Mouse (Mus musculus): ENCODE measurements at regions not wholly inside any gene's neighbourhood (a gene's known extent, or its start where the extent isn't known, plus 50 kb on each side); places are given as distances from the start of the nearest gene placed in this dataset.

DNA sequence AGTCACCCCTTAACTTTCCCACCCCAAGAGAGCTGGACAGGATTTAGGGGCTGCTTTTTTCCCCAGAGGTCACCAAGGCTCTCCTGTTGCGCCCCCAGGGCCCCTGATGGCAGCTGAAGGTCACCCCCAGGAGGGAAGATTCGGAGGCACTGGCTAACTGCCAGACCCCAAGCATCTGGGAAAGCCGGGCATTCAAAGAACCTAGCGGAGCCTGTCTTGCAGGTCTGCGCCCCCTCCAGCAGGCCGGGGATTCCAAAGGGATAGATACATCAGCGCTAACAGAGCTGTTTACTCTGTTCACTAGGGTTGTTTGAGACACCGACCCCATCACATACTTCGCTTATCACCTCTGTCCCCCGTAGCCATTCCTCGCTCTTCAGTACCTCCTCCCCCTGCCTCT, 154.6 kb upstream of the Usp9x start:
- ATAC-seq (replicated peaks in 1 of 2; ENCODE audit: insufficient read depth in 1 of 2, low FRiP score in 2 of 2, low TSS enrichment in 1 of 2, low read depth in 1 of 2, poor library complexity in 2 of 2, severe bottlenecking in 2 of 2) = no peak

DNA sequence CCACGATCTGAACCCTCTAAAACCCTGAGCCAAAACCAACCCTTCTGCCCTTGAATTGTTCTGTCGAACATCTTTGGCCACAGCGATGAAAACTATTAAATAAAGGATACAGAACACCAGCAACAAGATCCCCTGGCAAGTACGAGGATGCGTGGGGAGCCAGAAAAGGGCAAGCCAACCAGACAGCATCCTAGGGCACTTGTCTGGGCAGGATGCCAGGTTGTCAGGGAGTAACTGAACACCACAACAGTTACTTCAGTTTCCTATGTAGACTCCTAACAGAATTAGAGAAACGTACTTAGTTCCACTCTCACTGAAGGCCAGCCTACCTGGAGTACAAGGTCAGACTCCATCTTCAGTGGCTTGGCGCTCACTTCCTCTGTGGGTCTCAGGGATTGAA, 138.4 kb upstream of the Med14 start:
- no peak for ATAC-seq (replicated peaks in 1 of 2; ENCODE audit: insufficient read depth in 1 of 2, low FRiP score in 2 of 2, low TSS enrichment in 1 of 2, low read depth in 1 of 2, poor library complexity in 2 of 2, severe bottlenecking in 2 of 2)

DNA sequence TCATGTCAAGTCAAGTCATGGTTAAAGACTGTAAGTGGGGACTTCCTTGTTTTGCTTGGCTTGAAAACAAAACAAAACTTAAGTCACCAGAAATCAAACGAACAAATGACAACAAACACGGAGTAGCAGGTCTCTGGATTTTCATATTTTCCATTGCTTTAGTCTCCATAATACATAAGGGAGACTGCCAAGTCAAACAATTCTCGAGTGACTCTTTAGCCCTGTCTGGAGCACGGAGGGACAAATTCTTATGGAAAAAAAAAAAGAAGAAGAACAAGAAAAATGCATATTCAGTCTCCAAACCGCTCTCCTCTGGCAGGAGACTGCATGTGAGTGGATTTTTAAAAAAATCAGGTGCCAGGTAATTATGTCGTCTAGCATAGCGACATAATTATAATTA, 129.6 kb upstream of the Med14 start:
- ATAC-seq (replicated peaks in 1 of 2; ENCODE audit: insufficient read depth in 1 of 2, low FRiP score in 2 of 2, low TSS enrichment in 1 of 2, low read depth in 1 of 2, poor library complexity in 2 of 2, severe bottlenecking in 2 of 2) = no peak

DNA sequence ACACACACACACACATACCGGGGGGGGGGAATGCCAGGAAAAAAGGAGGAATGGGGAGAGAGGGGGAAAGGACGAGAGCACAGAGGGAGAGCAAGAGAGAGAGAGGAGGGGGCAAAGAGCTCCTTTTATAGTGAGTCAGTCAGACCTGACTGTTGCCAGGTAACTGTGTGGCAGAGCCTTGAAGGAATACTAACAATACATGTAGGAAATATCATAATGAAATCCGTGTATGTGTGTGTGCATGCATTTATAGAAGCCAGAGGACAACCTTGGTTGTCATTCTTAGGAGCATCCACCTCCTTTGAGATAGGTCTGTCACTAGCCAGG, 127.6 kb upstream of the Med14 start:
- no peak for ATAC-seq (replicated peaks in 1 of 2; ENCODE audit: insufficient read depth in 1 of 2, low FRiP score in 2 of 2, low TSS enrichment in 1 of 2, low read depth in 1 of 2, poor library complexity in 2 of 2, severe bottlenecking in 2 of 2)

DNA sequence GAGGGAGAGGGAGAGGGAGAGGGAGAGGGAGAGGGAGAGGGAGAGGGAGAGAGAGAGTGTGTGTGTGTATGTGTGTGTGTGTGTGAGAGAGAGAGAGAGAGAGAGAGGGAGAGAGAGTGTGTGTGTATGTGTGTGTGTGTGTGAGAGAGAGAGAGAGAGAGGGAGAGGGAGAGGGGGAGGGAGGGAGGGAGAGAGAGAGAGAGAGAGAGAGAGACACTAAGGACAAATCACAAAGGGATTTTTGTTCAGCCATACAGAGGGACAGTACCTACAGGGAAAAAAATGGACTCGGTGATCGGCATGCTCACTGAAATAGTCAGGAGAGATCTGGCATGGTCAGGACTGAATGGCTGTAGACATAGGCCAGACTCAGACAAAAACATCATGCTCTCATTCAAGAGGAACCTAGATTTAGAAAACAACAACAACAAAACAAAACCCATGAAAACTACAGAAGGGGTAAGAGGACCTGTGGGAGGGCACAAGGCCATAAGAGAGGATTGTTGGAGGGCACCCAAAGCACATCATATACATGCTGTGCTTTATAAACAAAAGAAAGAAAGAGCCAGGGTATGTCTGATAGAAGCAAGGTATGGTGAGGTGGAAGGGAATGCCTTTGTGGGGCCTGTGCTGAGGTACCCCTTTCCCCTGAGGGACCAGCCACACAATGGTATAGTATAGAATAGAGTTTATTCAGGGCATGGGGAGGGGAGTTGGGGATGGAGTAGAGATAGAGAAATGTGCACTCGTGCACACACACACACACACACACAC, 127.0 kb upstream of the Med14 start:
- ATAC-seq (replicated peaks in 1 of 2; ENCODE audit: insufficient read depth in 1 of 2, low FRiP score in 2 of 2, low TSS enrichment in 1 of 2, low read depth in 1 of 2, poor library complexity in 2 of 2, severe bottlenecking in 2 of 2) = no peak

DNA sequence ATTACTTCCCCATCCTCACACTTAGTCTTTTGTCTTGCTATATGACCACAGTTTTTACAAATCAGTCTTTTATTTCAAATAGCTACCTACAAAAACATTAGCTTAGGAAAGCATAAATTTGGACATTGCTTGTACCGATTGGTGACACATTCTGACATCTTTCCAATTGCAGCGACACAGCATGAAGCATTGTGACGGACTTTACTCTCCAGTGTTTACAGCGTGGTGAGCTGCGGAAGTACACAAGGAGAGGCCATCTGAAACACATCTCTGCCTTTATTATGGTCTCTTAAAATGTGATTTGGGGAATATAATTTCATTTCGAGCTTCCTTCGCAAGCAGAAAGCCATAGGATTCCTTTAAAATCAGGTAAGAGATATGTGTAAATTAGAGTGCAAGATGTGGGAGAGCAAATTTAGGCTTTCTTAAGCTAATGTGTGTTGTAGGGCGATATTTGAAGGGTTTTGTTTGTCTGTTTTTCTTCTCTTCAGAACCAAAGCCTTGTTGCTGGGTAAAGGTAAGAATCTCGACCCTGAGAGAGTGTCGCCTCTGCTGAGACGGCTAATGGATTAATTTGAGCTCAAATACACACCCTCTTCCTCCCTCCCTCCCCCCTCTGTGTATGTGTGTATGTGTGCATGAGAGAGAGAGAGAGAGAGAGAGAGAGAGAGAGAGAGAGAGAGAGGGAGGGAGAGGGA, 126.3 kb upstream of the Med14 start:
- no peak for ATAC-seq (replicated peaks in 1 of 2; ENCODE audit: insufficient read depth in 1 of 2, low FRiP score in 2 of 2, low TSS enrichment in 1 of 2, low read depth in 1 of 2, poor library complexity in 2 of 2, severe bottlenecking in 2 of 2)

DNA sequence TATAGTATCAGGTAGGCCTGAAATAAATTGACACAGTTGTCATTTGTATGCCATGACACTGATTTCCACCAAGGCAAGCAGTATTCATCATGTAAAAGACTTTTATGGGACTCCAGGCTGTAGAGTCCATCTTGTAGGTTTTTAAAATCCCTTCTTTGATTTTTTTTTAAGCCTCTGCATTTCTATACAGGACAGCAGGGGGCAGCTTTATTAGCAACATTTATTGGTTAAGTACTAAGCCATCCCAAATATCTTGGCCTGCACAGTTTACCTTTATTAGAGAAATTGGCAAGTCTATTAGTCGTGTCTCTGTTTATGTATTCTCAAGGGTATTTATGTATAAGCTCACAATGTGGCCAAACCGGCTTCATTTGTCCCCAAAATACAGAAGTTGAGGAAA, 125.6 kb upstream of the Med14 start:
- ATAC-seq (replicated peaks in 1 of 2; ENCODE audit: insufficient read depth in 1 of 2, low FRiP score in 2 of 2, low TSS enrichment in 1 of 2, low read depth in 1 of 2, poor library complexity in 2 of 2, severe bottlenecking in 2 of 2) = no peak

DNA sequence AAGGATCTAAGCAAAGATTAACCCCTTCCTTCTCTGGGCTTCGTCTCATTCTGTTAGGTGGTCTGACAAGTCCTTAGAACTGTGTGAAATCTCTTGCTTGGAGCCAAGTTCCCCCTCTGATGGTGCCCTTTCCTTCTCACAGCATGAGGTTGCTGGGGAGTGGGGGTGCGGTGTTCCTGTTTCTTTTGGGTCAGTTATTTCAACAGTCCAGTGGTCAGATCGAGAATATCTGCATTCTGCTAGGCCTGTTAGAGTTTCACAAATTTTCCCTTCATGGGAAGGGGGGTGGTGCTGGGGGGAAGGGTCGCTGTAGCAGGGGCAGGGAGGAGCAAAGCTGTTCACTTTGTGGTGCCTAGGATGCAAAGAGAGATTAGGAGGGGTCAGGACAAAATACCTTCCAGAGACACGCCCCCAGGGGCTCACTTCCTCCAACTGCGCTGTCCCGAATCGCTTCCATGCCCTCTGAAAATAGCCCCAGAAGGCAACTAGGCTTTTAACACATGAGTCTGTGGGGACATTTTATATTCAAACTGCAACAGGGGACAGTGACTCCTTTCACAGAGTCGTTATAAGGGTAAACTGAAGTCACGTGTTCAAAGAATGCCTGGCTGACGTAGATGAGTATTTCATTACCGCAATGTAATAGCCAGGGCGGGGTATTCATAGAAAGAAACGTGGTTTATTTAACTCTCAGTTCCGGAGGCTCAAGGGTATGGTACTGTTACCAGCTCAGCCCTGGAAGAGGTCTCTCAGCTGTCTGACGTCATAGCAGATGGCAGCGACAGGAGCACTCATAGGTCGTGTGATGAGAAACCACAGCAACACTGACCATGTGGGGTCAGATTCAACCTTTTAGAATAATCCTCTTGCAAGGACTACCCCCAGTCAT, 124.5 kb upstream of the Med14 start:
- ATAC-seq (replicated peaks in 1 of 2; ENCODE audit: insufficient read depth in 1 of 2, low FRiP score in 2 of 2, low TSS enrichment in 1 of 2, low read depth in 1 of 2, poor library complexity in 2 of 2, severe bottlenecking in 2 of 2) = peak; percentile 12 to 29; a peak in 1 of 4 replicates

DNA sequence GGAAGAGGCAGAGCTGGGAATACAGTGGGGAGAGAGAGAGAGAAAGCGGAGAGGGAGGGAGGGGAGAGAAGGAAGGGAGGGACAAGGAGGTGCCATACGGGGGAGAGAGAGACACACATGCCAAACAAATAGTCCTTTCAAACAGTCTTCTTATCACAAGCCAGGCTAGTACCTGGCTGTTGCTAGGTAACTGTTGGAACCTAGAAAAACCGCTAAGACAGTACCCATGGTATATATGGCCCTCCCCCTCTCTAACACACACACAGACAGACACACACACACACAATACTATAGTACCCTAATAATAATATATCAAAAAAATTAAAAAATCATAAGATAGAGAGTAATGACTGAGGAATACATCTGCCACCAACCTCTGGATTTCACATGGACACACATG, 117.4 kb upstream of the Med14 start:
- ATAC-seq (replicated peaks in 1 of 2; ENCODE audit: insufficient read depth in 1 of 2, low FRiP score in 2 of 2, low TSS enrichment in 1 of 2, low read depth in 1 of 2, poor library complexity in 2 of 2, severe bottlenecking in 2 of 2) = no peak

DNA sequence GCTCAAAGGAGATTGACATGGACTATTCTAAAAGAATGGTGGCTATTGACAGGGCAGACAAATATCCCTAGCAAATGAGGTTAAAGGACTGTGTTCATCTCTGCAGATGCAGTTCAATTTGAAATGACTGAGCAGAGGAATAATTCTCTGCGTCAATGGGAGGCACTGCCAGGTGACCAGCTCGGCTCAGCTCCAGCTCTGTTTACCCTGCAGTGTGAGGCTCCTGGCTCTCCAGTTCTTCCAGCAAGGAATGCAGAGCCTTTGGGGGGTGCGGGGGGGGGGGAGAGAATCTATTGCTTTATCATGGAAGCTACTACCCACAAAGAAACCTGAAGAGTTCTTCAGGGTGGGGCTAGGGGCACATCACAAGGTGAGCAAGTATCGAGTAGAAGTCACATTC, 115.6 kb upstream of the Med14 start:
- ATAC-seq (replicated peaks in 1 of 2; ENCODE audit: insufficient read depth in 1 of 2, low FRiP score in 2 of 2, low TSS enrichment in 1 of 2, low read depth in 1 of 2, poor library complexity in 2 of 2, severe bottlenecking in 2 of 2) = no peak

DNA sequence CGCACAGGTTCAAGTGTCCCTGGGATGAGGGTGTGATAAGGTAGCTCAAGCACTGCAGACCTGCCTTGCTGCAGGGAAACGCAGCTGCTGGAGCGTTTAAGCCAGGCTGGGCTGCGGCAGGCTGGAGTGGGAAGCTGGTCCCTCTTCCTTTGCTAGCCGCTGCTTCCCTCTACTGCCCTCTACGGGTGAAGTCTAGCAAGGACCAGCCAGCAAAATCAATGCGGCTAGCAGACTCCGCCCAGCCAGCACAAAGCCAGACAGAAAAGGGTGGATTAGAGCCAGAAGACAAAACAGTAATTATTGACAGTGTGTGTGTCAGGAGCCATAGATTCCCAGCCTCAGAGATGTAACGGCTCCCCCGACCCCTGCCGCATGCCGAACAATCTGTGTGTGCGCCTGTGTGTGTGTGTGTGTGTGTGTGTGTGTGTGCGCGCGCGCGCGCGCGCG, 111.8 kb upstream of the Med14 start:
- ATAC-seq (replicated peaks in 1 of 2; ENCODE audit: insufficient read depth in 1 of 2, low FRiP score in 2 of 2, low TSS enrichment in 1 of 2, low read depth in 1 of 2, poor library complexity in 2 of 2, severe bottlenecking in 2 of 2) = peak; percentile 92 to 95

DNA sequence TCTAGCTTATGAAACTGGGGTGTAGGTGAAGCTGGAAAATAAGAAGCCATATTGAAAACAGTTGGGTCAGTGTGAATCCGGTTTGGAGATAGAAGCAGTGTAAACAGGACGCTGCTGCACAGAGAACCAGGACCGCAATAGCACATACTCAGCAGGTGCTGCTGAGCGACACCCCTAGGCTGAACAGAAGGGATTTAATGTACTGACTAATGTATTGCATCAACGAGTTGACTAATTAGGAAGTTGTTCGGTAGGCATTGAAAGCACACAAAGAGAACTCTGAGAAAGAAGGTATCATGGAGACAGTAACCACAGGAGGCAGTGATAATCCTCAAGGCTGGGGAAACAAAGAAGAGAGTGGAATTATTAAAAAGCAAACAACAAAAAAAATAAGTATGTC, 111.4 kb upstream of the Med14 start:
- 0 out of 4 replicates have a peak, but pooled peaks of 1 of the 2 experiments have one; percentile 21 for ATAC-seq (replicated peaks in 1 of 2; ENCODE audit: insufficient read depth in 1 of 2, low FRiP score in 2 of 2, low TSS enrichment in 1 of 2, low read depth in 1 of 2, poor library complexity in 2 of 2, severe bottlenecking in 2 of 2)

DNA sequence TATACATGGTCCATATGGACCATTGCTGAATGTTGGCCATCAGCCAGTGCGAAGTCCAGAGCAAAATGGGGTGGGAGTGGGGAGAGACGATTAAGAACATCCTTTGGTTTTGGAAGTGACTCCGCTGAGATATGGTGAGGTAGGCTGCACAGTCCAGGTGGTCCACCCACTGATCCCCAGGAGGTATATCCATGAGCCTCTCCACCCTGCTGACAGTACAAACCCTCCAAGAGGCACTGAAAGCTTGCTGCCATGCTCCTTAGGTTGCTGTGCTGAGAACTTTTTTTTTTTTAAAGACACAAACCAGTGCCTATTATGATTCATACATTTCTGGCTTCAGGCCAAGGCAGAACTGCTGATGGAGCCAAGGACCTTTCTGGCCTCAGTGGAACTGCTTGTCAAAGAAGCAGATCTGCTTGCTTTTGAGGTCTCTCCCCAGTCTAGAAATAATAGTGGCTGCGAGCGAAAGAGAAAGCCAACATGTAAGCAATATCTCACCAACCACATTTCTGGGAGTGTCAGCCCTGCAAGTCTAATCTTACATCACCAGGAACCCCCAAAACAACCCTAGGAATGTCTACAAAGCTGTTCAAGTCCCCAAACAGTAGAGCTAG, 105.1 kb upstream of the Med14 start:
- ATAC-seq (replicated peaks in 1 of 2; ENCODE audit: insufficient read depth in 1 of 2, low FRiP score in 2 of 2, low TSS enrichment in 1 of 2, low read depth in 1 of 2, poor library complexity in 2 of 2, severe bottlenecking in 2 of 2) = no peak

DNA sequence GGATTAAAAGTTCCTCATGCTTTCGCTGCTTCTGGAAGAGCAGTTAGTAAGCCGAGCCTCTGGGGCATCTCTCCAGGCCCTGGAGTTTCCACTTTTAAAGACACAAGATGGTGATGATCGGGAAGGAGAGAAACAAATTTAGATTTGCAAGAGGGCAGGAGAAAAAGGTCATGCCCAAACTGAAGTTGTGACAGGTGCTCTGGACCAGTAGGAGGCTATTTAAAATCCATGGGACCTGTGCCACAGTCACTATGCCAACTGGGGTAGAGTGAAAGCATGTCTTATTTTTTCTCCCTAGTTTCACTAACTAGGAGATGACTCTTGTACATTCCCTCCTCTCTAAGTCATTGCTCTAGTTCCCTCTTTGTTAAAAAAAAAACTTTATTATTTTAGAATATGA, 104.3 kb upstream of the Med14 start:
- no peak for ATAC-seq (replicated peaks in 1 of 2; ENCODE audit: insufficient read depth in 1 of 2, low FRiP score in 2 of 2, low TSS enrichment in 1 of 2, low read depth in 1 of 2, poor library complexity in 2 of 2, severe bottlenecking in 2 of 2)

DNA sequence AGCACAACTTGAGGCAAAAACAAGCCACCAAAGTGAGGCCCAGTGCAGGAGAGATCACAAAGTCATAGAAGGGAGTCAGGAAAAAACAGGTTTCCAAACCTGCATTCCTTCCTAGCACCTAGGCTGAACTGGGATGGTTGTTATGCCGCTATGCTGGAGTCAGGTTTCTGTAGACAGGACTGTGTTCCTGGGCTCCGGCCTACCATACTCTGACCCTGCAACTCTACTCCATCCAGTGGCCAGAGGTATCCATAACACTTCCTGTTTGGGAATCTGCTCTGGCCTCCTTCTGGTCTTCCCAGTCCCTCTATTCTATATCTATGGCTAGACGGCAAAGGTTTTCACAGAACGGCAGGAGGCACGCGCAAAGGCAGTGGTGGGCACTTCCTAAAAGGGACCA, 98.3 kb upstream of the Med14 start:
- no peak for ATAC-seq (replicated peaks in 1 of 2; ENCODE audit: insufficient read depth in 1 of 2, low FRiP score in 2 of 2, low TSS enrichment in 1 of 2, low read depth in 1 of 2, poor library complexity in 2 of 2, severe bottlenecking in 2 of 2)

DNA sequence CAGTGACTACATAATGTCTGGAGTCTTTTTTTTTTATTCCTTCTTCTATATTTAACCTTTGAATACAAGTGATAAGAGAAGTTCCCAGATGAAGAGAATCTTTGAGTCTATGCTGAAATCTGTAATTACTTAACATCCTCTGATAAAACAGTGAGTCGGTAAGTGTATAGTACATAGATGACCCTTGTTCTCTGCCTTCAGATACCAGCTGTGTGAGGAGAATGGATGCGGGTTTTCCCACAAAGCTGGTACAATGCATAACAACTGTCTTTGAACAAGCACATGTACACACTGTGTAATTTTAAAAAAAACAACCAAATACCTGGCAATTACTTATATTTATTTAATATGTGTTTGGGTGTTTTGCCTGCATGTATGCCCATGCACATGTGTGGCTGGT, 96.9 kb upstream of the Med14 start:
- no peak for ATAC-seq (replicated peaks in 1 of 2; ENCODE audit: insufficient read depth in 1 of 2, low FRiP score in 2 of 2, low TSS enrichment in 1 of 2, low read depth in 1 of 2, poor library complexity in 2 of 2, severe bottlenecking in 2 of 2)

DNA sequence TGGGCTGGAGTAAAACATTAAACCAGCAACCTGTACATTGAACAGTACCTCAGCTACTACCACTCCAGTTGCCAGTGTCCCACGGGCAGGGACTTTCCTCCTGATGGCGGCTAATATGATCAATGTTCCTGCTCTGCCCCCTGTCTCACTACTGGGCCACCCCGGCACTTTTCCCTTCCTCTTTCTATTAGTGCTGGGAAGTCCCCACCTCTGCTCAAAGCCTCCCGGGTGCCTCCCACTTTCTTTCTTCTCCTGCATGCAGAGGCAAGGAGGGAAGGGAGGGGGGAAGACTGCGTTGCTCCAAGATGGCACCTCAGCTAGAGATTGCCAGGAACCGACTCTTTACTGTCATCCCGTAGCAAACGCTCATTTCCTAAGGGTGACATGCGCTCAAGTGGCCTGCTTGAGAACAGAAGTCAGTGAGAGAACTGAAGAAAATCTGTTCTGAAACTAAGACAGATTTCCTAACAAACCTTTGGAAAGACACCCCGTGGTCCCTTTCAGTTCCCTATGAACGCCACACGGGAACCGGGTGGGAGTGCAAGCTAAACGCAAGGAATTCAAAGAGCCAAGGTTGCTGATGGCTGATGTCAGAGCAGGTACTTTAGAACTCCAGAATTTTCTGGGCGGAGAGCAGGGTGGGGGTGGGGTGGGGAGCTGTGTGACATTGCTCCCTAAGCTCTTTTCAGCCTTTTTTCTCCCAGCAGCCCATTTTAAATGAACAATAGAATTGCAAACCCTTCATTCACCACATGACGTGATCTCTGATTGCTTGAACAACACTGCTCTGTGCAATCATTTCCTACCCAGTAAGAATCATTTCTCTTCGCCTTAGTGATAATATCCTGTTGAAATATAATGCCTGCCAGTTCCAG, 96.2 kb upstream of the Med14 start:
- ATAC-seq (replicated peaks in 1 of 2; ENCODE audit: insufficient read depth in 1 of 2, low FRiP score in 2 of 2, low TSS enrichment in 1 of 2, low read depth in 1 of 2, poor library complexity in 2 of 2, severe bottlenecking in 2 of 2) = peak; percentile 27 to 66

All from hematopoietic stem cell, adult 5-6 weeks (primary cell).